ENCODE assay signal across 25 mouse cellular contexts in genomic region chr14:123027876-123028275, GRCm38 (mm10). TPM values are rescaled to one million over a fixed set of nuclear protein-coding genes. Genes with fewer than 3 reads are reported as not detected.
A peak's percentile ranks its signal among the peaks of the same experiment; 100 is the strongest.
DNase-seq lines count a peak whose midpoint lies in the region; ATAC-seq and TF ChIP-seq lines count a peak whose summit lies in the region.
"Had no signal": no experiment of that assay in that cellular context is flagged by ENCODE, and none has a peak within 500 bp of the region (broad histone marks: within the 10 kb centered on the region; RNA-seq: fewer than 3 reads in every experiment).

No protein-coding gene starts in this region.

- H3K27me3 ChIP-seq in hindbrain, postnatal 0 days (ENCODE audit: insufficient read depth, low read length) = no peaks in the 10 kb centered on the region
- no peaks in the 10 kb centered on the region for H3K27me3 ChIP-seq in hindbrain, embryonic 14.5 days (ENCODE audit: control insufficient read depth, insufficient read depth, low read length)
- H3K27me3 ChIP-seq in forebrain, embryonic 12.5 days = no peaks in the 10 kb centered on the region
- H3K27me3 ChIP-seq: forebrain, embryonic 13.5 days; hindbrain, embryonic 13.5 days; limb, embryonic 12.5 days; liver, embryonic 12.5 days; neural tube, embryonic 13.5 days; stomach, embryonic 15.5 days had no signal

- WGBS in hindbrain, postnatal 0 days = 42% methylated on average over 2 of the region's 2 CpGs
- 54% methylated on average over 2 of the region's 2 CpGs for WGBS in hindbrain, embryonic 14.5 days
- 83% methylated on average over 2 of the region's 2 CpGs for WGBS in forebrain, embryonic 12.5 days

- peak; percentile 8 for DNase-seq in hindbrain, postnatal 0 days (ENCODE audit: low spot score)
- no peak for DNase-seq in hindbrain, embryonic 14.5 days (ENCODE audit: low spot score)
- DNase-seq in retina, postnatal 1 day = peak; percentile 7
- DNase-seq in retina, embryonic 14.5 days (ENCODE audit: low spot score) = no peak
- DNase-seq in embryo, embryonic 11 days = peak; percentile 16
- DNase-seq in mesoderm, embryonic 11.5 days (ENCODE audit: low read depth, low spot score) = peak; percentile 56
- no peak for DNase-seq in cerebellum, adult 18-20 months
- DNase-seq: cerebellum, postnatal 25 days; heart, adult 11 months; heart, postnatal 14 days; lung, adult 2 months; lung, postnatal 36 days; right cerebral cortex, postnatal 25 days; thymus, adult 18-20 months had no signal

- H3K4me3 ChIP-seq in hindbrain, postnatal 0 days (ENCODE audit: low read length) = no peak overlapping the region
- no peak overlapping the region for H3K4me3 ChIP-seq in hindbrain, embryonic 14.5 days (replicated peaks; ENCODE audit: low read length)
- no peak overlapping the region for H3K4me3 ChIP-seq in forebrain, embryonic 12.5 days (replicated peaks)
- H3K4me3 ChIP-seq: forebrain, embryonic 13.5 days; heart, embryonic 12.5 days; hindbrain, embryonic 13.5 days; layer of hippocampus, adult 2 months; limb, embryonic 12.5 days; liver, embryonic 12.5 days; midbrain, embryonic 10.5 days; neural tube, embryonic 13.5 days; stomach, embryonic 15.5 days had no signal

- no peak for ATAC-seq in hindbrain, postnatal 0 days
- ATAC-seq in hindbrain, embryonic 14.5 days (ENCODE audit: low FRiP score) = no peak
- no peak for ATAC-seq in forebrain, embryonic 12.5 days (ENCODE audit: low FRiP score)
- ATAC-seq: forebrain, embryonic 13.5 days; intestine, embryonic 16.5 days; liver, embryonic 12.5 days had no signal

- no peaks in the 10 kb centered on the region; the same call in 1 of the 2 replicates for H3K9me3 ChIP-seq in hindbrain, postnatal 0 days (ENCODE audit: low read length)
- H3K9me3 ChIP-seq in hindbrain, embryonic 14.5 days (ENCODE audit: control insufficient read depth, low read length) = no peaks in the 10 kb centered on the region
- H3K9me3 ChIP-seq in forebrain, embryonic 12.5 days = peaks cover 3% of the 10 kb centered on the region; the same call in 1 of the 2 replicates
- H3K9me3 ChIP-seq: heart, embryonic 12.5 days; hindbrain, embryonic 13.5 days; limb, embryonic 12.5 days; midbrain, embryonic 10.5 days; neural tube, embryonic 13.5 days; stomach, embryonic 15.5 days had no signal

- H3K36me3 ChIP-seq in hindbrain, postnatal 0 days (ENCODE audit: insufficient read depth, low read length) = no peaks in the 10 kb centered on the region
- H3K36me3 ChIP-seq in hindbrain, embryonic 14.5 days (replicated peaks; ENCODE audit: control insufficient read depth, insufficient read depth) = no peaks in the 10 kb centered on the region
- H3K36me3 ChIP-seq in forebrain, embryonic 12.5 days (replicated peaks) = no peaks in the 10 kb centered on the region
- H3K36me3 ChIP-seq: heart, embryonic 12.5 days; hindbrain, embryonic 13.5 days; limb, embryonic 12.5 days; liver, embryonic 12.5 days; midbrain, embryonic 10.5 days; neural tube, embryonic 13.5 days; stomach, embryonic 15.5 days had no signal

- no peak overlapping the region for H3K9ac ChIP-seq in hindbrain, postnatal 0 days (replicated peaks; ENCODE audit: low read length)
- no peak overlapping the region for H3K9ac ChIP-seq in hindbrain, embryonic 14.5 days
- no peak overlapping the region for H3K9ac ChIP-seq in forebrain, embryonic 12.5 days
- H3K9ac ChIP-seq: forebrain, embryonic 13.5 days; heart, embryonic 12.5 days; hindbrain, embryonic 13.5 days; limb, embryonic 12.5 days; liver, embryonic 12.5 days; neural tube, embryonic 13.5 days; stomach, embryonic 15.5 days had no signal

- no peak overlapping the region for H3K27ac ChIP-seq in hindbrain, postnatal 0 days
- H3K27ac ChIP-seq in hindbrain, embryonic 14.5 days = no peak overlapping the region
- H3K27ac ChIP-seq in forebrain, embryonic 12.5 days = no peak overlapping the region
- H3K27ac ChIP-seq: forebrain, embryonic 13.5 days; hindbrain, embryonic 13.5 days; layer of hippocampus, adult 2 months; limb, embryonic 12.5 days; liver, embryonic 12.5 days; midbrain, embryonic 10.5 days; neural tube, embryonic 13.5 days; stomach, embryonic 15.5 days had no signal

- no peak overlapping the region for H3K4me2 ChIP-seq in hindbrain, postnatal 0 days (ENCODE audit: low read depth, low read length)
- no peak overlapping the region for H3K4me2 ChIP-seq in hindbrain, embryonic 14.5 days (replicated peaks)
- no peak overlapping the region for H3K4me2 ChIP-seq in forebrain, embryonic 12.5 days
- H3K4me2 ChIP-seq: forebrain, embryonic 13.5 days; heart, embryonic 12.5 days; hindbrain, embryonic 13.5 days; limb, embryonic 12.5 days; liver, embryonic 12.5 days; neural tube, embryonic 13.5 days; stomach, embryonic 15.5 days had no signal

- TF ChIP-seq CTCF in hindbrain, postnatal 0 days (IDR thresholded peaks at IDR 0.05; ENCODE audit: low read depth) = no peak

- H3K4me1 ChIP-seq in hindbrain, postnatal 0 days (ENCODE audit: insufficient read depth, low read length) = no peaks in the 10 kb centered on the region
- H3K4me1 ChIP-seq in hindbrain, embryonic 14.5 days (replicated peaks; ENCODE audit: control insufficient read depth, insufficient read depth, low read length) = no peaks in the 10 kb centered on the region
- H3K4me1 ChIP-seq in forebrain, embryonic 12.5 days = no peaks in the 10 kb centered on the region
- H3K4me1 ChIP-seq: forebrain, embryonic 13.5 days; heart, embryonic 12.5 days; hindbrain, embryonic 13.5 days; limb, embryonic 12.5 days; liver, embryonic 12.5 days; midbrain, embryonic 10.5 days; neural tube, embryonic 13.5 days; stomach, embryonic 15.5 days had no signal

RNA-seq across cellular contexts. Expression of gene Tmtc4, which starts 44.0 kb away (rescaled TPM):
- total RNA-seq in hindbrain, postnatal 0 days (2014; rRNA removed) = 27.6 and 105 TPM in 2 replicates
- polyA plus RNA-seq in hindbrain, postnatal 0 days (2015; fragmentation: Nextera tagmentation; extraction: Ambion mirVana) = 30.4 and 31.1 TPM in 2 replicates
- 66.5 and 69.0 TPM in 2 replicates for polyA plus RNA-seq in hindbrain, embryonic 14.5 days (2014; fragmentation: Nextera tagmentation; extraction: Ambion mirVana)
- polyA plus RNA-seq in forebrain, embryonic 12.5 days (2016; fragmentation: Nextera tagmentation; extraction: Ambion mirVana) = 37.3 and 39.3 TPM in 2 replicates

Comparison
In these comparisons a context has a peak if more than half of its experiments do, and no peak if none do; other contexts are left out.
1. DNase-seq: peak in hindbrain, postnatal 0 days (single experiment), retina, postnatal 1 day (single experiment), embryo, embryonic 11 days (single experiment) and mesoderm, embryonic 11.5 days (single experiment); none in hindbrain, embryonic 14.5 days (single experiment), retina, embryonic 14.5 days (single experiment) and cerebellum, adult 18-20 months (0 of 2).